Mouse (Mus musculus) cortical plate, adult 2 months (tissue): Measurements from ENCODE around the gene Cdkn2aip. TPM values are rescaled to one million over a fixed set of nuclear protein-coding genes. Genes with fewer than 3 reads are reported as not detected.

ENCODE experiments used
- H3K27ac ChIP-seq: fragments of 200-500 bp; 2 replicates; pipeline ENCODE4 v1.5.1; 2012; ENCODE audit warnings: low read length, control low read depth, inconsistent platforms; ENCODE audit not compliant: insufficient read depth
- H3K4me1 ChIP-seq: fragments of 200-500 bp; 2 replicates; pipeline ENCODE4 v1.6.1; 2011; ENCODE audit warnings: low read length; ENCODE audit not compliant: control insufficient read depth, insufficient read depth
- H3K4me3 ChIP-seq: fragments of 200-500 bp; 2 replicates; pipeline ENCODE4 v1.5.1; 2011; ENCODE audit warnings: mild to moderate bottlenecking, low read length, control low read depth; ENCODE audit not compliant: insufficient read depth
- CTCF ChIP-seq: fragments of 200-500 bp; IDR thresholded peaks from 2 replicates; pipeline ENCODE4 v1.5.1; 2011; ENCODE audit warnings: mild to moderate bottlenecking, control low read depth, low read length; ENCODE audit not compliant: insufficient read depth; ENCODE audit errors: extremely low read depth
- POLR2A ChIP-seq: fragments of 200-500 bp; IDR thresholded peaks from 2 replicates; pipeline ENCODE4 v1.6.1; 2011; ENCODE audit warnings: mild to moderate bottlenecking, low read length, control low read depth; ENCODE audit not compliant: insufficient read depth; ENCODE audit errors: extremely low read depth
- polyA plus RNA-seq: library from polyadenylated mRNA; depleted of rRNA; stranded (reverse); fragments of >200 nt; gene quantifications from 2 replicates; pipeline ENCODE4 v1.2.3, GENCODE M21; 2012

Gene Cdkn2aip
- polyA plus RNA-seq, 1 experiment: 11.4 TPM

GRCm38 (mm10) chr8:47702333-47702732 lies 11.4 kb downstream of the Cdkn2aip start:
- H3K27ac ChIP-seq: no peak overlapping the region
- H3K4me3 ChIP-seq: no peak overlapping the region
- TF ChIP-seq POLR2A (no peak), CTCF (no peak)
- no peaks in the 10 kb centered on the region for H3K4me1 ChIP-seq

- TF ChIP-seq POLR2A (no peak), CTCF (no peak)
- Histone ChIP-seq H3K27ac (no peak overlapping the region), H3K4me3 (no peak overlapping the region), H3K4me1 (peaks cover 2% of the 10 kb centered on the region; the same call in 1 of the 2 replicates)
These were observed 16.0 kb downstream of the Cdkn2aip start for GRCm38 (mm10) chr8:47697696-47698095.

- Histone ChIP-seq H3K4me3 (no peak overlapping the region), H3K4me1 (peaks cover 2% of the 10 kb centered on the region; the same call in 1 of the 2 replicates), H3K27ac (peak overlapping the region; percentile 85)
- TF ChIP-seq CTCF (no peak), POLR2A (no peak)
These were observed 18.2 kb downstream of the Cdkn2aip start for GRCm38 (mm10) chr8:47695431-47696105.

GRCm38 (mm10) chr8:47693119-47693518 lies 20.6 kb downstream of the Cdkn2aip start:
- Histone ChIP-seq H3K4me3 (no peak overlapping the region), H3K4me1 (peaks cover 2% of the 10 kb centered on the region; the same call in 1 of the 2 replicates), H3K27ac (no peak overlapping the region)
- TF ChIP-seq CTCF: peak; percentile 71
- no peak for TF ChIP-seq POLR2A

GRCm38 (mm10) chr8:47691831-47692230 lies 21.9 kb downstream of the Cdkn2aip start:
- TF ChIP-seq POLR2A (no peak), CTCF (no peak)
- peaks cover 2% of the 10 kb centered on the region; the same call in 1 of the 2 replicates for H3K4me1 ChIP-seq
- H3K27ac ChIP-seq: no peak overlapping the region
- no peak overlapping the region for H3K4me3 ChIP-seq

- H3K27ac ChIP-seq: no peak overlapping the region
- TF ChIP-seq CTCF (no peak), POLR2A (no peak)
- no peak overlapping the region for H3K4me3 ChIP-seq
- H3K4me1 ChIP-seq: peaks cover 2% of the 10 kb centered on the region; the same call in 1 of the 2 replicates
These were observed 22.4 kb downstream of the Cdkn2aip start for GRCm38 (mm10) chr8:47691303-47691702.

GRCm38 (mm10) chr8:47690674-47691078 lies 23.1 kb downstream of the Cdkn2aip start:
- H3K27ac ChIP-seq: peak overlapping the region; percentile 53
- H3K4me3 ChIP-seq: peak overlapping the region; percentile 27; the same call in 1 of the 2 replicates
- TF ChIP-seq CTCF (no peak), POLR2A (no peak)
- no peaks in the 10 kb centered on the region for H3K4me1 ChIP-seq

GRCm38 (mm10) chr8:47689704-47690326 lies 23.9 kb downstream of the Cdkn2aip start:
- H3K4me3 ChIP-seq: no peak overlapping the region
- TF ChIP-seq POLR2A (no peak), CTCF (no peak)
- H3K27ac ChIP-seq: no peak overlapping the region
- H3K4me1 ChIP-seq: peaks cover 2% of the 10 kb centered on the region; the same call in 1 of the 2 replicates

- Histone ChIP-seq H3K4me1 (peaks cover 9% of the 10 kb centered on the region), H3K4me3 (no peak overlapping the region), H3K27ac (no peak overlapping the region)
- no peak for TF ChIP-seq CTCF
- no peak for TF ChIP-seq POLR2A
These were observed 29.3 kb downstream of the Cdkn2aip start for GRCm38 (mm10) chr8:47684441-47684840.

GRCm38 (mm10) chr8:47683994-47684393 lies 29.7 kb downstream of the Cdkn2aip start:
- Histone ChIP-seq H3K4me3 (no peak overlapping the region), H3K4me1 (peaks cover 9% of the 10 kb centered on the region), H3K27ac (no peak overlapping the region)
- TF ChIP-seq POLR2A (no peak), CTCF (no peak)
